Mouse (Mus musculus) cortical plate, adult 2 months (tissue): Measurements from ENCODE around the gene Gramd1c. TPM values are rescaled to one million over a fixed set of nuclear protein-coding genes. Genes with fewer than 3 reads are reported as not detected.

ENCODE experiments used
- H3K27ac ChIP-seq: fragments of 200-500 bp; 2 replicates; pipeline ENCODE4 v1.5.1; 2012; ENCODE audit warnings: low read length, control low read depth, inconsistent platforms; ENCODE audit not compliant: insufficient read depth
- H3K4me1 ChIP-seq: fragments of 200-500 bp; 2 replicates; pipeline ENCODE4 v1.6.1; 2011; ENCODE audit warnings: low read length; ENCODE audit not compliant: control insufficient read depth, insufficient read depth
- H3K4me3 ChIP-seq: fragments of 200-500 bp; 2 replicates; pipeline ENCODE4 v1.5.1; 2011; ENCODE audit warnings: mild to moderate bottlenecking, low read length, control low read depth; ENCODE audit not compliant: insufficient read depth
- CTCF ChIP-seq: fragments of 200-500 bp; IDR thresholded peaks from 2 replicates; pipeline ENCODE4 v1.5.1; 2011; ENCODE audit warnings: mild to moderate bottlenecking, control low read depth, low read length; ENCODE audit not compliant: insufficient read depth; ENCODE audit errors: extremely low read depth
- POLR2A ChIP-seq: fragments of 200-500 bp; IDR thresholded peaks from 2 replicates; pipeline ENCODE4 v1.6.1; 2011; ENCODE audit warnings: mild to moderate bottlenecking, low read length, control low read depth; ENCODE audit not compliant: insufficient read depth; ENCODE audit errors: extremely low read depth
- polyA plus RNA-seq: library from polyadenylated mRNA; depleted of rRNA; stranded (reverse); fragments of >200 nt; gene quantifications from 2 replicates; pipeline ENCODE4 v1.2.3, GENCODE M21; 2012

Gramd1c gene
- polyA plus RNA-seq, 1 experiment, result 1.9 TPM

- Histone ChIP-seq H3K27ac (no peak overlapping the region), H3K4me1 (no peaks in the 10 kb centered on the region; the same call in 1 of the 2 replicates), H3K4me3 (no peak overlapping the region)
- TF ChIP-seq POLR2A (no peak), CTCF (no peak)
Measured at GRCm38 (mm10) chr16:43965781-43966389, 97.3 kb downstream of the Gramd1c start.

DNA sequence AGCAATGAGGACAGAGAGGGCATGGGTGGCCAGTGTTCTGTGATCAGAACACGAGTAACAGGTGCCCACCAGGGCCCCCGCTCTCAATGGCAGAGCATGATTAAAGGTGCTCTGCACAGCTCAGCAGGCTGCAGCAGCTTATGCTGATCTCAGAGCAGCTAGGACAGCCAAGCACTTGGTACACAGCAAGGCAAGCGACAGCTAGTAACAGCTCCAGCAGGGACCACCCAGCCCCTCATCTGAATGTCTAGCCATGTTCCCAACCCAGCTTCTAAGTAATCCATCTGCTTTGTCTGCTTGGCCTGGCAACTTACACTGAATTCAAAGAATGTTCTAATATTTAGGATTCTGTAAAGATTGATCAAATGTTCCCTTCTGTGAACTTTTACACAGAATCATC is 99.4 kb downstream of the Gramd1c start:
- Histone ChIP-seq H3K27ac (no peak overlapping the region), H3K4me1 (no peaks in the 10 kb centered on the region; the same call in 1 of the 2 replicates), H3K4me3 (no peak overlapping the region)
- TF ChIP-seq POLR2A (no peak), CTCF (no peak)

- Histone ChIP-seq H3K4me3 (no peak overlapping the region), H3K27ac (no peak overlapping the region), H3K4me1 (no peaks in the 10 kb centered on the region; the same call in 1 of the 2 replicates)
- no peak for TF ChIP-seq CTCF
Measured at GRCm38 (mm10) chr16:43963291-43963690, 99.9 kb downstream of the Gramd1c start.

- Histone ChIP-seq H3K27ac (no peak overlapping the region), H3K4me1 (no peaks in the 10 kb centered on the region), H3K4me3 (no peak overlapping the region)
- no peak for TF ChIP-seq CTCF
Measured at GRCm38 (mm10) chr16:43958038-43958437, 105.1 kb downstream of the Gramd1c start.

GRCm38 (mm10) chr16:43954913-43955312 is 108.2 kb downstream of the Gramd1c start:
- no peak overlapping the region for H3K4me3 ChIP-seq
- TF ChIP-seq POLR2A (no peak), CTCF (no peak)
- H3K27ac ChIP-seq, result no peak overlapping the region
- no peaks in the 10 kb centered on the region for H3K4me1 ChIP-seq

- TF ChIP-seq CTCF (no peak), POLR2A (no peak)
Measured at GRCm38 (mm10) chr16:43951591-43951990, 111.6 kb downstream of the Gramd1c start.

DNA sequence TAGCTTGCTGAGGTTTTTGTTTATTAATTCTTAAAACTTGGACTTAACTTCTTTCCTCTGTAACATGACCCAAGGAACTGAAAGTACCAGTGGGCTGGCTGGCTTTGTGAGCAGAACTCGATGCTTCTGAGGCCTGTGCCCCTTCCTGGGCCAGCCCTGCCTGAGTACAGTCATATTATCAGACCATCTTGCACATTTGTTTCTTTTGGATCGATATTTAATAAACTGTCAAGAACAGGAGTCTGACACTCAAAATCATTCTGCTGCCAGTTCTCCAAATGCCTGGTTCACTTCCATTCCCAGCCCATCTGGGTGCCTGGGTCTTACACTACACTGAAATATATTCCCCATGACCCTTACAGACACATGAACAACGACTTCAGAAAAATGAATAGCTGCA is 117.3 kb downstream of the Gramd1c start:
- H3K4me3 ChIP-seq, result no peak overlapping the region
- H3K27ac ChIP-seq, result no peak overlapping the region
- TF ChIP-seq CTCF, result no peak
- TF ChIP-seq POLR2A, result no peak
- peaks cover 3% of the 10 kb centered on the region for H3K4me1 ChIP-seq

More at GRCm38 (mm10) chr16:43951591-43951990, 111.6 kb downstream of the Gramd1c start:
- Histone ChIP-seq H3K4me3 (no peak overlapping the region), H3K27ac (no peak overlapping the region), H3K4me1 (peaks cover 3% of the 10 kb centered on the region)

DNA sequence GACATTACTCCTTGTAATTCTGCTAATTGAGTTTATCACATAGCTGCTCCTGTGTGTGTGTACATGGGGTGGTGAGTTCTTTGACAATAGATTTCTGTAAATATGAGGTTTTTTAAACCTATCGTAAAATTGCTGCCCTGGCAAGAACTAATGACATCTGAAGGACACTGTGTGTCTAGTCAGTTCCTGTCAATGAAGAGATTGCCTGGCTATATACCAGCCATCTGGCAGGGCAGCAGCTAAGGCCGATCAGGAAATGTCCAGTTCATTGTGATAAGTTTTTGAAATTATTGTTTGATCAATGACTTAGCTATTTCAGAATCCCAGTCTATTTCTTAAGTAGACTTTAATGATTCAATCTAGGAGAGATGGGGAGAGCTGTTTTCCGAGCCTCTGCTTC is 117.8 kb downstream of the Gramd1c start:
- Histone ChIP-seq H3K27ac (no peak overlapping the region), H3K4me1 (peaks cover 3% of the 10 kb centered on the region), H3K4me3 (no peak overlapping the region)
- TF ChIP-seq CTCF, result no peak
- TF ChIP-seq POLR2A, result no peak

GRCm38 (mm10) chr16:43940846-43941245 is 122.3 kb downstream of the Gramd1c start:
- no peak overlapping the region for H3K4me3 ChIP-seq
- peaks cover 3% of the 10 kb centered on the region for H3K4me1 ChIP-seq
- H3K27ac ChIP-seq, result no peak overlapping the region
- TF ChIP-seq POLR2A (no peak), CTCF (no peak)

- Histone ChIP-seq H3K27ac (peak overlapping the region; percentile 94), H3K4me1 (peaks cover 14% of the 10 kb centered on the region), H3K4me3 (no peak overlapping the region)
- TF ChIP-seq POLR2A, result no peak
- no peak for TF ChIP-seq CTCF
Measured at GRCm38 (mm10) chr16:43935892-43936291, 127.3 kb downstream of the Gramd1c start.

DNA sequence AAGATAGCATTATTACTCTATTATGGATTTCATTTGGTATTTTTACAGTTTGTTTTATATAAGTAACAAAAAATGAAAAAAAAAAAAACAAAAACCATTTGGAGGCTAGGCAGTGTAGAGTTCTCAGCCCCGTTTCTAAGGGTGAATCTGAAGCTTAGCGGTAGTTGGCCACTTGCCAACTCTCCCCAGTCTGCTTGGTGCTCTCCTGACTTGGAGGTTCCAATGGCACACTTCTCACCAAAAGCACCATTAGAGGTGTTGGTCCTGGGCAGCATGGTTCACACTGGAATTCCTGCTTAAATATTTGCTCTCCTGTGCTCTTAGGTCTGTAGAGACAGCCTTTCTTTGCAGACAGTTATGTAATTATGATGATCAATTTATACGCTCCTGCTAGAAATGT is 127.8 kb downstream of the Gramd1c start:
- peak overlapping the region; percentile 72 for H3K27ac ChIP-seq
- no peak overlapping the region for H3K4me3 ChIP-seq
- H3K4me1 ChIP-seq, result peaks cover 14% of the 10 kb centered on the region
- no peak for TF ChIP-seq POLR2A
- no peak for TF ChIP-seq CTCF
